ENCODE assay signal across 9 mouse cellular contexts in genomic region chr4:98727295-98727958, GRCm38 (mm10). TPM values are rescaled to one million over a fixed set of nuclear protein-coding genes. Genes with fewer than 3 reads are reported as not detected.
A peak's percentile ranks its signal among the peaks of the same experiment; 100 is the strongest.
DNase-seq lines count a peak whose midpoint lies in the region; ATAC-seq and TF ChIP-seq lines count a peak whose summit lies in the region.
"Had no signal": no experiment of that assay in that cellular context is flagged by ENCODE, and none has a peak within 500 bp of the region (broad histone marks: within the 10 kb centered on the region; RNA-seq: fewer than 3 reads in every experiment).

No protein-coding gene starts in this region.

- H3K9me3 ChIP-seq in lung, embryonic 15.5 days: no peaks in the 10 kb centered on the region
- H3K9me3 ChIP-seq in forebrain, postnatal 0 days (ENCODE audit: low read length): no peaks in the 10 kb centered on the region
- no peaks in the 10 kb centered on the region for H3K9me3 ChIP-seq in liver, embryonic 16.5 days (replicated peaks; ENCODE audit: control insufficient read depth, low read length)
- H3K9me3 ChIP-seq in stomach, postnatal 0 days (ENCODE audit: control insufficient read depth, low read length): no peaks in the 10 kb centered on the region

- no peaks in the 10 kb centered on the region for H3K36me3 ChIP-seq in lung, embryonic 15.5 days
- H3K36me3 ChIP-seq in forebrain, postnatal 0 days (ENCODE audit: insufficient read depth): no peaks in the 10 kb centered on the region
- H3K36me3 ChIP-seq in liver, embryonic 16.5 days (ENCODE audit: control insufficient read depth, insufficient read depth): no peaks in the 10 kb centered on the region
- H3K36me3 ChIP-seq in stomach, postnatal 0 days (ENCODE audit: control insufficient read depth, insufficient read depth, low read length): no peaks in the 10 kb centered on the region

- no peak for DNase-seq in lung, postnatal 14 days
- no peak for DNase-seq in forebrain, postnatal 0 days
- no peak for DNase-seq in stomach, postnatal 0 days (ENCODE audit: low spot score)
- DNase-seq in frontal cortex, postnatal 25 days (ENCODE audit: low spot score in 2 of 2): no peak
- DNase-seq in layer of hippocampus, postnatal 25 days (ENCODE audit: extremely low spot score in 1 of 2, low spot score in 1 of 2): no peak
- no peak for DNase-seq in kidney, postnatal 36 days
- DNase-seq: lung, postnatal 10 days had no signal

- no peak overlapping the region for H3K27ac ChIP-seq in lung, embryonic 15.5 days
- H3K27ac ChIP-seq in forebrain, postnatal 0 days (ENCODE audit: low read depth, low read length): no peak overlapping the region
- no peak overlapping the region for H3K27ac ChIP-seq in liver, embryonic 16.5 days (ENCODE audit: low read length)
- H3K27ac ChIP-seq in stomach, postnatal 0 days (replicated peaks): no peak overlapping the region

- peak overlapping the region; percentile 59 for H3K4me2 ChIP-seq in lung, embryonic 15.5 days
- peak overlapping the region; percentile 27 for H3K4me2 ChIP-seq in forebrain, postnatal 0 days (ENCODE audit: low read depth)
- peak overlapping the region; percentile 31; the same call in 1 of the 2 replicates for H3K4me2 ChIP-seq in liver, embryonic 16.5 days (ENCODE audit: low read depth, low read length)
- peak overlapping the region; percentile 47 for H3K4me2 ChIP-seq in stomach, postnatal 0 days (replicated peaks; ENCODE audit: low read depth)

- ATAC-seq in lung, embryonic 15.5 days (ENCODE audit: borderline replicate concordance, extremely low read depth, low FRiP score, low TSS enrichment): no peak
- no peak for ATAC-seq in forebrain, postnatal 0 days
- ATAC-seq in liver, embryonic 16.5 days (ENCODE audit: low read depth): no peak
- no peak for ATAC-seq in stomach, postnatal 0 days (ENCODE audit: low FRiP score, low TSS enrichment)

- H3K4me3 ChIP-seq in lung, embryonic 15.5 days: peak overlapping the region; percentile 30
- peak overlapping the region; percentile 16; the same call in 1 of the 2 replicates for H3K4me3 ChIP-seq in forebrain, postnatal 0 days (ENCODE audit: low read depth, low read length)
- 0 out of 2 replicates have a peak overlapping the region, but pooled peaks have one; percentile 1 for H3K4me3 ChIP-seq in liver, embryonic 16.5 days (ENCODE audit: low read depth, low read length)
- no peak overlapping the region for H3K4me3 ChIP-seq in stomach, postnatal 0 days (ENCODE audit: low read depth, low read length)

- WGBS in lung, embryonic 15.5 days: 7% methylated on average over 21 of the region's 21 CpGs
- 8% methylated on average over 21 of the region's 21 CpGs for WGBS in forebrain, postnatal 0 days
- 3% methylated on average over 21 of the region's 21 CpGs for WGBS in liver, embryonic 16.5 days (ENCODE audit: insufficient replicate concordance)
- WGBS in stomach, postnatal 0 days: 14% methylated on average over 21 of the region's 21 CpGs

- TF ChIP-seq CTCF in forebrain, postnatal 0 days (IDR thresholded peaks at IDR 0.05; ENCODE audit: low read depth): no peak
- TF ChIP-seq CTCF in stomach, postnatal 0 days (IDR thresholded peaks at IDR 0.05; ENCODE audit: low read depth): no peak

- TF ChIP-seq EP300 in stomach, postnatal 0 days (optimal IDR thresholded peaks at IDR 0.05): no peak

- peaks cover 13% of the 10 kb centered on the region for H3K4me1 ChIP-seq in lung, embryonic 15.5 days
- H3K4me1 ChIP-seq in forebrain, postnatal 0 days (ENCODE audit: insufficient read depth): no peaks in the 10 kb centered on the region
- no peaks in the 10 kb centered on the region for H3K4me1 ChIP-seq in liver, embryonic 16.5 days (ENCODE audit: control insufficient read depth, low read depth, low read length)
- no peaks in the 10 kb centered on the region for H3K4me1 ChIP-seq in stomach, postnatal 0 days (replicated peaks; ENCODE audit: control insufficient read depth, insufficient read depth)

- H3K27me3 ChIP-seq in lung, embryonic 15.5 days: peaks cover 13% of the 10 kb centered on the region
- peaks cover 13% of the 10 kb centered on the region for H3K27me3 ChIP-seq in forebrain, postnatal 0 days (ENCODE audit: insufficient read depth, low read length)
- peaks cover 28% of the 10 kb centered on the region for H3K27me3 ChIP-seq in liver, embryonic 16.5 days (ENCODE audit: control insufficient read depth, insufficient read depth, low read depth, low read length)
- H3K27me3 ChIP-seq in stomach, postnatal 0 days (ENCODE audit: control insufficient read depth, insufficient read depth, low read length): no peaks in the 10 kb centered on the region

- peak overlapping the region; percentile 14; the same call in 1 of the 2 replicates for H3K9ac ChIP-seq in lung, embryonic 15.5 days
- no peak overlapping the region for H3K9ac ChIP-seq in forebrain, postnatal 0 days
- no peak overlapping the region for H3K9ac ChIP-seq in liver, embryonic 16.5 days (ENCODE audit: low read depth, low read length)
- H3K9ac ChIP-seq in stomach, postnatal 0 days (ENCODE audit: low read length): no peak overlapping the region

RNA-seq across cellular contexts. Expression of gene L1td1, which starts 0.9 kb away (rescaled TPM):
- 0.16 TPM in 1 of 2 replicates, not detected in the other for polyA plus RNA-seq in lung, embryonic 15.5 days (2015; fragmentation: Nextera tagmentation; extraction: Ambion mirVana)
- total RNA-seq in forebrain, postnatal 0 days (2014; rRNA removed): not detected in 2 replicates
- polyA plus RNA-seq in forebrain, postnatal 0 days (2015; fragmentation: Nextera tagmentation; extraction: Ambion mirVana): 0.05 TPM in 1 of 2 replicates, not detected in the other
- polyA plus RNA-seq in liver, embryonic 16.5 days (2015; fragmentation: Nextera tagmentation; extraction: Ambion mirVana): not detected in 2 replicates
- 0.10 TPM in 1 of 2 replicates, not detected in the other for polyA plus RNA-seq in stomach, postnatal 0 days (2015; fragmentation: Nextera tagmentation; extraction: Ambion mirVana)
- total RNA-seq in layer of hippocampus, postnatal 25 days (2021): not detected
